Mouse (Mus musculus) ES-E14 (cell line): ENCODE results near the gene Ppp6r1.

Source experiments
- CHD2 ChIP-seq: IDR thresholded peaks from 2 replicates; pipeline ENCODE4 v1.6.1; 2014; ENCODE audit warnings: mild to moderate bottlenecking, low read depth, low read length, inconsistent platforms
- HCFC1 ChIP-seq: IDR thresholded peaks from 2 replicates; pipeline ENCODE4 v1.6.1; 2012; ENCODE audit warnings: low read length, inconsistent platforms, borderline replicate concordance; ENCODE audit not compliant: insufficient read depth
- MAFK ChIP-seq: IDR thresholded peaks from 2 replicates; pipeline ENCODE4 v1.6.1; 2014; ENCODE audit warnings: mild to moderate bottlenecking, low read depth, low read length, inconsistent platforms; ENCODE audit not compliant: insufficient read depth
- ZC3H11A ChIP-seq: IDR thresholded peaks from 2 replicates; pipeline ENCODE4 v1.6.1; 2012; ENCODE audit warnings: low read depth, mild to moderate bottlenecking, inconsistent platforms, low read length, borderline replicate concordance

DNA sequence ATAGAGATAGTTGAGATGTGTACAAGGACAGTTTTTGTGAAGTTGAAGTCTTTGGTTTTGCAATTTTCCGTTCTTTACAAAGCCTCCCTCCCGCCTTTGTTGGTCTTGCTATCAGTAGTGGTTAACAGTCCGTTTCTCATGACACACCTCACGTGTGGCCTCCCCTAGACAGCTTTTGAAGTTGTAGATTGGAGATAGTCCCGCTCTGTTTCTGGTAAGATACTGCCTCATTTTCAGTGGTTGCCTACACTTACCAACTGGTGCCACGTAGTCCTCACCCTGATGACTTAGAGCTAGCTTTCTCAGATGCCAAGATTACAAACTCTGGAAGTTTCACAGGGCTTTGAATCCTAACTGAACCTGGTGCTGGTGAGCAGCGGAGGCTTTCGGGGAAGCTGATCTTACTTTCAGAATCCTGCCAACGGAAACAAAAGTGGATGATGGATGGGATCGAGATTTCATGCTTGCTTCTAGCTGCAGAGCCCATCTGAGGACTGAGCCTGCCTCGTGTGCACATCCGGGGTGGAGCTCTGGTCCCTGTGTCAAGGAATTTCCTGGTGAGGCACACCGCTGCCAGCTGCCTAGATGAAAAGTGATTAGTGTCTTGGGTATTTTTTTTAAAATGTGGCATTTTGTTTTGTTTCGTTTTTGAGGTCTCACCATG, 44.9 kb downstream of the Ppp6r1 start:
- TF ChIP-seq CHD2 (no peak), ZC3H11A (no peak), HCFC1 (no peak), MAFK (no peak)
